Mouse (Mus musculus) lung, postnatal 4 days (tissue): ENCODE results near the gene Galnt10.
A peak's percentile ranks its signal among the peaks of the same experiment; 100 is the strongest.

Experiments used
- DNase-seq, 2 experiments: peaks; one replicate each; pipeline ENCODE4 v3.0.0; 2021

The Galnt10 gene

DNA sequence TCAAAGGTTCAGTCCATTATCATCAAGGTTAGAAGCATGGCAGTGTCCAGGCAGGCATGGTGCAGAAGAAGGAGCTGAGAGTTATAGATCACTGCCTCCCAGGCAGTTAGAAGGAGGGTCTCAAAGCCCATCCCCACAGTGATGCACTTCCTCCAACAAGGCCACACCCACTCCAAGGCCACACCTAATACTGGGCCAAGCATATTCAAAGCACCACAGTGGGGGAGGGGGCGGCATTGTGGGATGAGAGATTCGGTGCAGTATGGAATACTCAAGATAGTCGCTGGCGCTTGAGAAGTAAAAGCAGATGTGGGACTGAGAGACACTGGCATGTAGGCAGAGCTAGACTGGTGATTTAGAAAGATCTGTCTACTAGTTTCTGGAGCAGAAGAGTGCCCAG is 14.9 kb downstream of the Galnt10 start:
- DNase-seq: peak in 1 of 2 experiments; percentile 16

DNA sequence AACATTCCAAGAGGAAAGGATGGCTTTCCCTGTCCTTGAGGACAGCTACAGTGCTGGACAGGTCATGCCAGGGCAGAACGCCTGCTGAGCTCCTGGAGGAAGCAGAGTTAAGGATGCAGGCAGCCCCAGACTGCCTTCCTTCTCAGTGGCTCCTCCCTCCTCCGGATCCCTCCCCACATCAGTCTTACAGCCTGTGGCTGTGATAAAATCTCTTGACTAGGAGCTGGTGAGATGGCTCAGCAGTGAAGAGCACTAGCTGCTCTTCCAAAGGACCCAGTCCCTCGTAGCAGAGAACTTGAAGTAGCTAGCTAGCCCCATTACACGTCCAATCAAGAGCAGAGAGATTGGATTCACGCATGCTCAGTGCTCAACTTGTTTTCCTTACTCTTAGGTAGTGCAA is 15.6 kb downstream of the Galnt10 start:
- peak in 1 of 2 experiments; percentile 28 for DNase-seq

DNA sequence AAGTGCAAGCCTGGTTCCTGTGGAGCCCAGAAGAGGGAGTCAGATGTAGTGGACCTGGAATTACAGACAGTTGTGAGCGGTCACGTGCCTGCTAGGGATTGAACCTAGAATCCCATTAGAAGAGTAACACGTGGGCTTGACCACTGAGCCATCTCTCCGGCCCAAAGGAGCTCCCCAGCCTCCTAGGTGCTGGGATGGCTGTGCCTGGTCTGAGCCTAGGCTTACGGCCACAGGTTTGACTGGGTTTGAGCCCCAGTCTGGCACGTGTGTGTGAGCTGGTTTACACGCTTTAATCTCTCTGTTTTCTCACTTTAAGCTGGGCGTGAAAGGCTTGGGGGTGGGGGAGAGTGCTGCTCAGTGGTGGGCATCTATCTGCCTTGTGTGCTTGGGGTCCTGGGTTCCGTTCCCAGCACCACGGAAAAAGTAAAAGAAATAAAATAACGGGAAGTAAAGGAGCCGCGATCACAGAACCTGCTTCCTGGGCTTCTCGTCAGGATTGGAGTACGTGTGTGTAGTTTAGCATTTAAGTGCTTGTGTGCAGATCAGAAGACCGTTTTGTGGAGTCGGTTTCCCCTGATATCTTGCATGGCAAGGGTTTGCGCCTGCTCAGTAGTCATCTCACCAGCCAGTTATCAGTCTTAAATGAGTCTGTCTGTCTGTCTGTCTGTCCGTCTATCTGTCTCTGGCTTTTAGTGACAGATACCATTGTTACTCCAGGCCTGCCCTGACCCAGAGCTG is 16.4 kb downstream of the Galnt10 start:
- peak in 1 of 2 experiments; percentile 13 for DNase-seq

DNA sequence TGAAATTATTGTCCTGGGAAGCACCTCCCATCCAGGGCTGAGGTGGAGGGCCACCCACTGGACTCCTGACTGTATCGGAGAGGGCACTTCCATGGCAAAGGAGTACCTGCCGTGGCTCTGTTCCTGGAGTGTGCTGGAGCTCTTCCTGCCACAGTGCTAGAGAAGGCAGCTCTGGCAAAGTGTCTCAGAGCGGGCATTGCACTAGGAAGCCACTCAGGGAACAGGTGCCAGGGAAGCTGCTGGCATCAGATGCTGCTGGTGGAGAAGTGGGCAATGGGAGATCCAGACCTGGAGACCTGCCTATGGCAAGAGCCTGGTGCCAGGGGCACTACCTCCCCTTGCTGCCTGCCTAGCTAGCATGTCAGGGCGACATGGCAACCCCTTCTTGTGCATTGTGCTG is 17.0 kb downstream of the Galnt10 start:
- DNase-seq: peak in 1 of 2 experiments; percentile 14

DNA sequence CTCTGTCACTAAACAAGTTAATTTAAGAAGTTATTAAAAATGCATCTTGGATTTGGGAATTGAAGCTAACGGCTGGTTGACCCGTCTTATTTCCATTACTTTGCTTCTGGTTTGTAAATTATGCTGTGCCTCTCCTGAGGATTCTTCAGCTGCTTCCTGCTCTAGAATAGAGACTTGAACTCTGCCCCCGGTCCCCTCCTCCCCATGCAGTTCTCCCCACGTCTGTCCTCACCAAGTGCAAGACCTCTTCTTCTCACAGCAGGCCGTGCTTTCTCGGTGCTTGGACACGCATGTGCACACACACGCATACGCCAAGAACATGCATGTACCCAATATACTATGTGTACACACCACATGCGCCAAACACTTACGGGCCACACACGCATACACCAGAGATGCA is 18.0 kb downstream of the Galnt10 start:
- DNase-seq: no peak

DNA sequence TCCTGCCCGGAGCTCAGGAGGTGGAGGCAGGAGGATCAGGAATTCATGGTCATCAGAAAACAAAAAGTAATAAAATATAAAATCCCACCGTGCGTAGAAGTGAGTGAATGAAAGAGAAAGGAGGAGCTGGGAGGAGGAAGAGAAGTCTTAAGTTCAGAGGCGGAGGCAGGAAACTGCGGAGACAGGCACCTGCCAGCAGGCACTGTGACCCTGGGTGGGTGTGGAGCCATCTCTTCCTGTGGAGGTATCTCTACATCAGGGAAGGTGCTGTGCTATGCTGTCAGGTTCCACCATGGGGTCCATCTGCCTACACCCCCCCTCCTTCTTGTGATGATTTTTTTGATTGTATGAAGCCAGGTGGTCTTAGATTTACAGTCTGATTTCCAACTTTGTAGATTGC is 19.5 kb downstream of the Galnt10 start:
- DNase-seq: no peak

- DNase-seq: no peak
These were observed 23.0 kb downstream of the Galnt10 start for GRCm38 (mm10) chr11:57668271-57668670.

DNA sequence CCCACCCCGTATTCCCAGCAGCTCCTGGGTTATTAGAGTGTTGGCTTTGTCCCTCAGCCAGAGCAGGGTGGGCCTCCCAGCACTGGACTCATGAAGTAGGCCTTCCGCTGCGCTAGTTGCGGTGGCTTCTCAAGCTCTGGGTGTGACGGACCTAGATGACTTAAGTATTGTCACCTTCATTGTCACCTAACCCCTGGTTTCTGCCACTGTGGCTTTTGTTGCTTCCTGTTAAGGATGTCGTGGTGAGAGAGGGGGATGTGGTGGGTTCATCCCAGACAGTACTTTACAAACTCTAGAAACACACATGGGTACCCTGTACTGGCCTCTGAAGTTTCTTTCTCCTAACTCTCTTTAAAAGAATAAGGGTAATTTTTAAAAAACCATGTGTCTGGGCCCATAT is 24.3 kb downstream of the Galnt10 start:
- no peak for DNase-seq

GRCm38 (mm10) chr11:57671120-57671697 is 26.0 kb downstream of the Galnt10 start:
- DNase-seq: no peak

DNA sequence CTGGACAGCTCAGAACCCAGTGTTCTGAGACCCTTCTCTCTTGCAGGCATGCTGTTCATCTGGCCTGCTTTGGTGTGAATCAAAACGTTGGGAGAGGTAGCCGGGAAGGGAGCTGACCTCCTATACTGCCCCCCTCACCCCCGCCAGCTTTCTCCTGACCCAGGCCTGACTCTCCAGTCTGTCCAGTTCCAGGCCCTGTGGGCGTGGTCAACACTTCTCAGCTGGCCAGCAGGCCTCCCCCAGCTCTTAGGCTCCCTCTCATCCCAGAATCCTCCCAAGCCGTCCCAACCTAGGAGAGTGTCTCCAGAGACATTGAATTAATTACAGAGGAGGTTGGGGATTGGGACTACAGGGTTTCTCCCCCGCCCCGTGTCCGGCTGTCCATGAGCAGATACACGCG is 26.6 kb downstream of the Galnt10 start:
- peak in 1 of 2 experiments; percentile 44 for DNase-seq

GRCm38 (mm10) chr11:57672995-57673394 is 27.8 kb downstream of the Galnt10 start:
- no peak for DNase-seq

- DNase-seq: no peak
These were observed 28.9 kb downstream of the Galnt10 start for GRCm38 (mm10) chr11:57673977-57674687.

- no peak for DNase-seq
These were observed 32.0 kb downstream of the Galnt10 start for GRCm38 (mm10) chr11:57677261-57677660.

- no peak for DNase-seq
These were observed 37.3 kb downstream of the Galnt10 start for GRCm38 (mm10) chr11:57682589-57682988.

DNA sequence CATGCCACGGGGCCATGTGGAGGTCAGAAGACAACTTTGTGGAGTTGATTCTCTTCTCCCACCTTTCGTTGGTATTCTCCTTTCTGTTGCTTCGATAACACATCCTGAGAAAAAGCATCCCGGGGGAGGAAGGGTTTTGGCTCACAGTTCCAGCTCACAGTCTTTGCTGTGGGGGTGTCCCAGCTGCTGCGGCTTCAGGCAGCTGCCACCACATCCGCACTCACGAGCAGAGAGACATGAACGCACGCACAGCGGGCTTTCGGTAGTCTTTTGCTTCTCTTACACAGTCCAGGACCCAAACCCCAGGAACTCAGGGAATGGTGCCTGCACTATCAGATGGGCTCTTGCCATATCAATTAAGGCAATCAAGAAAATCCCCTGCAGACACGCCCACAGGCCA is 37.9 kb downstream of the Galnt10 start:
- DNase-seq: no peak

DNA sequence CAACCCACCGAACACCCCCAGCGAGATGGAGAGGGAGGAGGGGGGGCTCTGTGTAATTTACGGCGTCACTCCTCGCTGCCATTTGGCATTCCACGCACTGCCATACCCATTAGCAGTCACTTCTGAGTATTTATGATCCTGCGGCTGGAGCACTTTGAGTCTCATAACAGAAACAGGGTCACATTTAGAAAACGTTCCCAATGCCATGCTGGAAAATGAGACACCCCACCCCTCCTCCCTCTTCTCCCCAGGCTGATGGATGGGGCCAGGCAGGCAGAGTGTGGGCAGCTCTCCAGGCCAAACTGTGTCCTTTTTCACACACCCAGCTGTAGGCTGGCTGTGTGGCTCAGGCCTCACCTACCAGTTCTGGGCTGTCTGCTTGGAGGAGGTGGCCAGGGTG is 38.7 kb downstream of the Galnt10 start:
- DNase-seq: no peak

DNA sequence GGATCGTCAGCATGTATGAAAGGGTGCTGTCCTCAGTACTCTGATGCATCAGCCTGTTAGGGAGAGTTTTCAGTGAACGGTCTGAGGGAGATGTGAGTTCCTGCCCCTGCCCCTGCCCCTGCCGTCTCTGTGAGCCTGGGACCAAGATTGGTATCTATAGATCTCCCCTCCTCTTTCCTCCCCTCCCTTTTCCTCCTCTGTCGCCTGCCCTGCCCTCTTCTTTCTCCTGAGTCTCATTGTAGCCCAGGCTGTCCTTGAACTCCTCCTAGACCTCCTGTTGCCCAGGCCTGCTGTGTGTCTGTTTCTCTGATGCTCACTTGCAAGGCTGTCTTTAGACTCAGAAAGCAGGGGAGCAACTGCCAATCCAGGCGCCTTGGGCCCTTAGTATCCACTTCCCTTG is 39.6 kb downstream of the Galnt10 start:
- no peak for DNase-seq

DNA sequence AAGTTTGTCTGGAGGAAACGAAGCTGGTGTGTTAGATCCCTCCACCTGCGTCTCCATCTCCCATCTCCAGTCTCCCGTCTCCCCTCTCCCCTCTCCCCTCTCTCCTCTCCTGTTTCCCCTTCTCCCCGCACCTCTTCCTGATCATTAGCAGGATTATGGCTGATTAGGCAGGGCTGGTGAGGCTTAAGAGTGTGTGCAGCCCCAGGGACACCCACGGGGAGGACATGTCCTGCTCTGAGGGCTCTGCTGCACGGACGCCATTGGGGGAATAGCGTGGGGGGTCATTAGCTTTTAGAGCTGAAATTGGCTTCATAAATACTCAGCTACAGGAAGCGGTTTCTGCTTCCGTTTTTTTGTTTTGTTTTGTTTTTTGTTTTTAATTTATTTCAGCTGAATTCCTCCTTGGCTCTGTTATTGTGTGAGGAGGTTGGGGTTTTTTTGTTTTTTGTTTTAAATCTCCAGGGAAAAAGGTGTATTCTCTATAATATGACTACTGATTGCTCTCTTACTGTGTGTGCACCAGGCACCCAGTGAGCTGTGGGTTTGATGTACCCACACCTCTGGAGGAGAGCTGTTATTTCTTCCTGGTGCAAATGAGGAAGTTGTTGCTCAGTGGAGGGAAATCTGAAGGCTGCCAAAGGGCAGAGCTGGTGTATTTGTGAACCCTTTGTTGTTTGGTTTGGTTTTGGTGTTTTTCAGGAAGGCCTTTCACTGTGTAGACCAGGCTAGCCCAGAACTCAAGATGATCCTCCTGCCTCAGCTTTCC is 40.6 kb downstream of the Galnt10 start:
- no peak for DNase-seq

DNA sequence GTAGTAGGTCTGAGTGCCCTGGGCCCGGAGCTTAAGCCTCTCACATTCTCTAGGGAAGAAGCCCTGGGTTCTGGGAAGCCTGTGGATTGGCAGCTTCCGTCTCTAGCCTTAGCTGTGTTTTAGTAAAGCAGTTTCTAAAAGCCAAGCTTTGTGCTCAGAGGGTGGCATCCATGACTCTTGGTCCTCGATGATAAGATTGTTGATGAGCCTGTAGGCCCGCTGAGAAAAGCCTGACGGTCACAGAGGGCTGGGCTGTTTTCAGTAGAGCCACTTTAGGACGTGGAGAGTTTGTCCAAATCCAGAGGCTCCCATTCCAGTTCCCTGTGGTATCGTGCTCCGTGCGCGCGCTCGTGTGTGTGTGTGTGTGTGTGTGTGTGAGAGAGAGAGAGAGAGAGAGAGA is 41.6 kb downstream of the Galnt10 start:
- DNase-seq: no peak

GRCm38 (mm10) chr11:57687258-57687657 is 42.0 kb downstream of the Galnt10 start:
- DNase-seq: no peak

- DNase-seq: peak; percentile 50 to 70
These were observed 43.1 kb downstream of the Galnt10 start for GRCm38 (mm10) chr11:57688179-57688929.

- no peak for DNase-seq
These were observed 44.6 kb downstream of the Galnt10 start for GRCm38 (mm10) chr11:57689811-57690210.

DNA sequence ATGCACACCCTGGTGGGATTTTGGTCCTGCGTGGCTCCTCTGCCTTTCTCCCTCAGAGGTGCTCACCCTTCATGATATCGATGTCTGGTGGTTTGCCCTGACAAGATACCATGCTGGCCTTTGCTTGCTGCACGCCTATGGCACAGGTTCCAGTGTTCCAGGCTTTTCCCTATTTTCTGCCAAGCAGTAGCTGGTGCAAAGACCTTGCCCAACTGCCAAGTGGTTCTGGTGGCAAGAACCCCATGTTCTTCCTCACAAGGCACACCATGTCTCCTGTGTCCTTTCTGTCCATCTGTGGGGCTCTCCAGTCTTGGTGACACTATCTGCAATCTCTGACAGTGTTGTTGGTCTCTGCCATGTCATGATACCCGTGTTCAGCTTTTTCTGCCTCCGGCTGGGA is 45.6 kb downstream of the Galnt10 start:
- no peak for DNase-seq
